Mouse (Mus musculus) lung, adult 2 months (tissue): ENCODE results near the gene Miga2.

Experiments used
- CTCF ChIP-seq: fragments of 200-500 bp; IDR thresholded peaks from 2 replicates; pipeline ENCODE4 v1.5.1; 2011; ENCODE audit warnings: mild to moderate bottlenecking, low read length, control low read depth; ENCODE audit not compliant: insufficient read depth
- POLR2A ChIP-seq: fragments of 200-500 bp; IDR thresholded peaks from 2 replicates; pipeline ENCODE4 v1.6.1; 2011; ENCODE audit warnings: low read depth, mild to moderate bottlenecking, control low read depth, low read length, borderline replicate concordance; ENCODE audit errors: extremely low read depth

DNA sequence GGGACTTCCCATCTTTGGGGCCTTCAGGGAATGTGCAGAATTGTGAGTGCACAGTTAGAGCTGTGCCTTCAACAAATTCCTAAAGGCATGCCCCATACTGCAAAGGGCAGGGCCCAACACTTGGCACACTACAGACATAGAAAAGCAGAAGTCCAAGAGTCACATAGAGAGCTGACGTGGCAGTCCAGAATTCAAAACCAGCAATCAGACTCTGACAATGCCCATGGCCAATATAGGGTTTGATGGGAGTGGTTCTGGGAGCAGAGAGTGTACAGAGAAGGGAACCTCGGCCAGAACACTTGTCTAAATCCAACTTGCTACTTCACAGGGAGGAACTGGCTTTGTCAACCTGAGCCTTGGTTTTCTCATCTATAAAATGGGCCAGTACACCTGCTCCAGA lies 43.2 kb downstream of the Miga2 start:
- TF ChIP-seq CTCF (no peak), POLR2A (no peak)
